Mouse (Mus musculus) MEL (cell line): ENCODE results near the gene Epn3. TPM values are rescaled to one million over a fixed set of nuclear protein-coding genes. Genes with fewer than 3 reads are reported as not detected.

Experiments
- DNase-seq: peaks from one replicate; pipeline ENCODE4 v3.0.0; 2011; ENCODE audit warnings: low read depth, low spot score
- H3K27ac ChIP-seq: 2 replicates; pipeline ENCODE4 v1.5.1; 2012; ENCODE audit warnings: low read depth, mild to moderate bottlenecking, control low read depth, low read length, moderate library complexity; ENCODE audit not compliant: control insufficient read depth
- H3K27me3 ChIP-seq, 2 experiments: fragments of 150-350 bp in 1 of 2; sonication (generic) in 1 of 2; 2 replicates each; pipeline ENCODE4 v1.6.1; 2012; ENCODE audit warnings: low read length in 2 of 2, mild to moderate bottlenecking in 2 of 2, improper control_type of control experiment in 1 of 2, moderate library complexity in 1 of 2; ENCODE audit not compliant: insufficient read depth in 2 of 2, control insufficient read depth in 1 of 2
- H3K36me3 ChIP-seq, 2 experiments: 2 replicates each; pipeline ENCODE4 v1.6.1; 2012 to 2014; ENCODE audit warnings: low read length in 2 of 2, improper control_type of control experiment in 1 of 2, inconsistent platforms in 1 of 2, mild to moderate bottlenecking in 1 of 2; ENCODE audit not compliant: insufficient read depth in 2 of 2, control insufficient read depth in 1 of 2
- H3K4me1 ChIP-seq, 2 experiments: fragments of 150-350 bp in 1 of 2; sonication (generic) in 1 of 2; 2 replicates each; pipeline ENCODE4 v1.6.1; 2012; ENCODE audit warnings: low read length in 2 of 2, improper control_type of control experiment in 1 of 2, mild to moderate bottlenecking in 1 of 2; ENCODE audit not compliant: insufficient read depth in 2 of 2, control insufficient read depth in 1 of 2
- H3K4me3 ChIP-seq, 2 experiments: fragments of 150-350 bp in 1 of 2; sonication (generic) in 1 of 2; 2 replicates each; pipeline ENCODE4 v1.5.1; 2012; ENCODE audit warnings: low read depth in 2 of 2, low read length in 2 of 2, mild to moderate bottlenecking in 2 of 2, moderate library complexity in 2 of 2, control low read depth in 1 of 2, improper control_type of control experiment in 1 of 2; ENCODE audit not compliant: control insufficient read depth in 1 of 2, insufficient read depth in 1 of 2
- H3K79me2 ChIP-seq: 2 replicates; pipeline ENCODE4 v1.6.1; 2012; ENCODE audit warnings: mild to moderate bottlenecking, low read length, moderate library complexity; ENCODE audit not compliant: control insufficient read depth, poor library complexity, insufficient read depth
- H3K9ac ChIP-seq: 2 replicates; pipeline ENCODE4 v1.6.1; 2012; ENCODE audit warnings: low read depth, mild to moderate bottlenecking, control low read depth, low read length, moderate library complexity; ENCODE audit not compliant: control insufficient read depth, poor library complexity, severe bottlenecking
- H3K9me3 ChIP-seq: fragments of 150-350 bp; sonication (generic); replicated peaks from 2 replicates; pipeline ENCODE4 v1.6.1; 2012; ENCODE audit warnings: mild to moderate bottlenecking, low read length, improper control_type of control experiment, moderate library complexity; ENCODE audit not compliant: insufficient read depth
- BHLHE40 ChIP-seq: IDR thresholded peaks from 2 replicates; pipeline ENCODE4 v1.6.1; 2012; ENCODE audit warnings: low read depth, mild to moderate bottlenecking, inconsistent platforms, low read length, improper control_type of control experiment, borderline replicate concordance
- CHD2 ChIP-seq: IDR thresholded peaks from 2 replicates; pipeline ENCODE4 v1.6.1; 2011; ENCODE audit warnings: low read length, improper control_type of control experiment
- ELF1 ChIP-seq: IDR thresholded peaks from 2 replicates; pipeline ENCODE4 v1.6.1; 2014; ENCODE audit warnings: low read depth, mild to moderate bottlenecking, inconsistent platforms, low read length, improper control_type of control experiment, moderate library complexity
- EP300 ChIP-seq, 2 experiments: IDR thresholded peaks; 2 replicates each; pipeline ENCODE4 v1.6.1; 2011; ENCODE audit warnings: improper control_type of control experiment in 2 of 2, low read length in 2 of 2, low read depth in 1 of 2, mild to moderate bottlenecking in 1 of 2
- GATA1 ChIP-seq: IDR thresholded peaks from 2 replicates; pipeline ENCODE4 v1.6.1; 2011; ENCODE audit warnings: low read depth, low read length, improper control_type of control experiment
- JUND ChIP-seq: IDR thresholded peaks from 2 replicates; pipeline ENCODE4 v1.6.1; 2011; ENCODE audit warnings: low read depth, mild to moderate bottlenecking, improper control_type of control experiment, low read length
- KAT2A ChIP-seq: conservative IDR thresholded peaks from 2 replicates; pipeline ENCODE4 v1.6.1; 2012; ENCODE audit warnings: low read depth, low read length, improper control_type of control experiment, inconsistent platforms
- MEF2A ChIP-seq: IDR thresholded peaks from 2 replicates; pipeline ENCODE4 v1.6.1; 2014; ENCODE audit warnings: low read depth, mild to moderate bottlenecking, inconsistent platforms, low read length, improper control_type of control experiment; ENCODE audit not compliant: poor library complexity, insufficient replicate concordance, severe bottlenecking; ENCODE audit errors: extremely low read depth
- NELFE ChIP-seq: IDR thresholded peaks from 2 replicates; pipeline ENCODE4 v1.6.1; 2011; ENCODE audit warnings: low read depth, low read length, improper control_type of control experiment
- NRF1 ChIP-seq: IDR thresholded peaks from 2 replicates; pipeline ENCODE4 v1.6.1; 2014; ENCODE audit warnings: low read depth, mild to moderate bottlenecking, inconsistent platforms, low read length, improper control_type of control experiment, moderate library complexity; ENCODE audit not compliant: poor library complexity, insufficient read depth, severe bottlenecking
- POLR2AphosphoS5 ChIP-seq: IDR thresholded peaks from 2 replicates; pipeline ENCODE4 v1.6.1; 2012; ENCODE audit warnings: low read depth, borderline replicate concordance, mild to moderate bottlenecking, inconsistent platforms, low read length, moderate library complexity, mixed read lengths
- RAD21 ChIP-seq: IDR thresholded peaks from 2 replicates; pipeline ENCODE4 v1.6.1; 2011; ENCODE audit warnings: mild to moderate bottlenecking, low read depth, low read length, improper control_type of control experiment
- RCOR1 ChIP-seq: IDR thresholded peaks from 2 replicates; pipeline ENCODE4 v1.6.1; 2012; ENCODE audit warnings: low read depth, mild to moderate bottlenecking, inconsistent platforms, low read length, improper control_type of control experiment
- SMC3 ChIP-seq: IDR thresholded peaks from 2 replicates; pipeline ENCODE4 v1.6.1; 2011; ENCODE audit warnings: low read depth, low read length, improper control_type of control experiment
- TAL1 ChIP-seq: IDR thresholded peaks from 2 replicates; pipeline ENCODE4 v1.6.1; 2012; ENCODE audit warnings: mild to moderate bottlenecking, inconsistent platforms, low read length, moderate library complexity, mixed read lengths
- TCF12 ChIP-seq: IDR thresholded peaks from 2 replicates; pipeline ENCODE4 v1.6.1; 2014; ENCODE audit warnings: low read depth, mild to moderate bottlenecking, inconsistent platforms, low read length, improper control_type of control experiment, moderate library complexity
- UBTF ChIP-seq: IDR thresholded peaks from 2 replicates; pipeline ENCODE4 v1.6.1; 2012; ENCODE audit warnings: low read depth, mild to moderate bottlenecking, inconsistent platforms, low read length, improper control_type of control experiment, moderate library complexity, borderline replicate concordance; ENCODE audit not compliant: insufficient read depth
- USF2 ChIP-seq, 2 experiments: IDR thresholded peaks; 2 replicates each; pipeline ENCODE4 v1.6.1; 2011 to 2012; ENCODE audit warnings: improper control_type of control experiment in 2 of 2, low read length in 2 of 2, borderline replicate concordance in 1 of 2, inconsistent platforms in 1 of 2, low read depth in 1 of 2, mild to moderate bottlenecking in 1 of 2; ENCODE audit not compliant: insufficient read depth in 1 of 2
- ZMIZ1 ChIP-seq: IDR thresholded peaks from 2 replicates; pipeline ENCODE4 v1.6.1; 2012; ENCODE audit warnings: low read depth, mild to moderate bottlenecking, inconsistent platforms, low read length, improper control_type of control experiment, moderate library complexity
- polyA plus RNA-seq, 2 experiments: library from polyadenylated mRNA; stranded (reverse) in 1 of 2; unstranded in 1 of 2; fragments of >175 nt in 1 of 2; fragments of >200 nt in 1 of 2; gene quantifications; 2 replicates each; pipeline versions ENCODE4 v1.2.1 to v1.2.4; 2012; ENCODE audit warnings: low replicate concordance in 2 of 2, low read depth in 1 of 2; ENCODE audit not compliant: insufficient read length in 2 of 2, insufficient read depth in 1 of 2, missing spikeins in 1 of 2
- total RNA-seq: library from RNA; depleted of rRNA; stranded (reverse); fragments of 300-350 nt; gene quantifications from 2 replicates; pipeline ENCODE4 v1.2.3, GENCODE M21; 2012

Gene Epn3
- total and polyA plus RNA-seq, 3 experiments, result not detected

DNA sequence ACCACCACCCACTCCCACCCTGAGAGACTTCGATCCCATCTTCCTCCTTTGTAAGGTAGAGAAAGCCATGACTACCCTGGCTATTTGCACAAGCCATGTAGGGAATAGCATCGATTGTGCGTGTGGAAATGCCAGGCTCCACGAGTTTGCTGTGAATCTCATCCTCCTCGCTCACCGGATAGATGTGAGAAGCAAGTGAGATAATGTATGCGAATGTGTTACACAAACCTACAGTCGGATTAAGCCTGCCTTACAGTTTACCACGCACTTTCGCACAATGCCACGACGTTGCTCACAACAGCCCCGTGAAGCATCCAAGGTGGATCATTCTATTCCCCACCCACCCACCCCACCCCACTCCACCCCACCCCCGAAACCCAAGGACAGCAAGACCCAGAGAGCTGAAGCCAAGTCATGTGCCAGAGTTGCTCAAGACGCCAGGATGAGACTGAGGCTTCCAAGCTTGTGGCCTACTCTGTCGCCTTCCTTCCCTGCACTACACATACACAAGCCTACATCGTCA lies 33.4 kb downstream of the Epn3 start:
- no peak overlapping the region for H3K27ac ChIP-seq
- peaks cover 0 to 1% of the 10 kb centered on the region in 2 experiments; a peak in 1 of 4 replicates for H3K27me3 ChIP-seq
- no peaks in the 10 kb centered on the region for H3K36me3 ChIP-seq
- no peaks in the 10 kb centered on the region for H3K9me3 ChIP-seq
- no peak overlapping the region for H3K4me3 ChIP-seq
- H3K79me2 ChIP-seq, result no peaks in the 10 kb centered on the region
- no peak overlapping the region for H3K9ac ChIP-seq
- no peak for DNase-seq
- H3K4me1 ChIP-seq, result no peaks in the 10 kb centered on the region
- TF ChIP-seq RAD21 (no peak), NRF1 (no peak), KAT2A (no peak), BHLHE40 (no peak), ELF1 (no peak), SMC3 (no peak), UBTF (no peak), JUND (no peak), NELFE (no peak), CHD2 (no peak), RCOR1 (no peak), POLR2AphosphoS5 (no peak), TAL1 (no peak), MEF2A (no peak), USF2 (IDR thresholded peaks at IDR 0.05; ENCODE audit: borderline replicate concordance in 1 of 2, insufficient read depth in 1 of 2, low read depth in 1 of 2, low read length in 2 of 2) (no peak), ZMIZ1 (no peak), TCF12 (no peak), EP300 (IDR thresholded peaks at IDR 0.05; ENCODE audit: low read depth in 1 of 2, low read length in 2 of 2) (no peak)

DNA sequence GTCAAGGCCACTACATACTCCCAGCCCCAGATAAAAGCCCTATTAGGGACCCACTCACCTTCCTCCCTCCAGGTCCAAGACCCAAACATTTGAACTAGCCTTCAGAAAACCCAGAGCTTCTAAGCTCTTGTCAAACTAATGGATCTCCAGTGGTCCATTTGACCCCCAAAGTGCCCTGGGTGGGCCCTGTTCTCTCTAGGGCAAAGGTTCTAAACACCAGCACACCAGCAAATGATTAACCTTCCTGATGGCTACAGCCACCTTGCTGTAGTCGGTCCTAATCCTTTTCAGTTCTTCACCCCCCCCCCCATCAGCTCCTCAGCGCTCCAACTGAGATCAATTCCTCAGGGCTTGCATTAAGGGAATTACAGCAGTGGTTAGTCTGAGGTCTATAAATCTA lies 35.6 kb downstream of the Epn3 start:
- no peak overlapping the region for H3K27ac ChIP-seq
- H3K4me3 ChIP-seq, result no peak overlapping the region
- DNase-seq, result no peak
- no peak overlapping the region for H3K9ac ChIP-seq
- no peaks in the 10 kb centered on the region for H3K4me1 ChIP-seq
- H3K79me2 ChIP-seq, result no peaks in the 10 kb centered on the region
- no peaks in the 10 kb centered on the region for H3K9me3 ChIP-seq
- no peaks in the 10 kb centered on the region for H3K36me3 ChIP-seq
- TF ChIP-seq BHLHE40 (no peak), GATA1 (no peak), KAT2A (no peak)
- H3K27me3 ChIP-seq, result peaks cover 0 to 3% of the 10 kb centered on the region in 2 experiments; a peak in 1 of 4 replicates
